Mouse (Mus musculus) neural tube, embryonic 14.5 days (tissue): ENCODE measurements around the gene Nle1. TPM values are rescaled to one million over a fixed set of nuclear protein-coding genes. Genes with fewer than 3 reads are reported as not detected.

Experiments
- ATAC-seq: fragments of 200-750 bp; cut with Nextera tagmentation; 2 replicates; pipeline ENCODE4 v1.8.0; 2017; ENCODE audit warnings: low read depth, mild to moderate bottlenecking, moderate TSS enrichment, moderate library complexity
- H3K27ac ChIP-seq: fragments of 300-500 bp; sonication (generic); 2 replicates; pipeline ENCODE4 v1.5.1; 2014; ENCODE audit warnings: low read depth, mild to moderate bottlenecking, control low read depth, low read length, moderate library complexity, mixed read lengths
- H3K27me3 ChIP-seq: fragments of 300-500 bp; sonication (generic); 2 replicates; pipeline ENCODE4 v1.6.1; 2014; ENCODE audit warnings: low read length; ENCODE audit not compliant: control insufficient read depth, insufficient read depth
- H3K36me3 ChIP-seq: fragments of 300-500 bp; sonication (generic); 2 replicates; pipeline ENCODE4 v1.6.1; 2014; ENCODE audit warnings: low read length, mixed read lengths; ENCODE audit not compliant: control insufficient read depth, insufficient read depth
- H3K4me1 ChIP-seq: fragments of 300-500 bp; sonication (generic); 2 replicates; pipeline ENCODE4 v1.6.1; 2014; ENCODE audit warnings: low read length; ENCODE audit not compliant: control insufficient read depth, insufficient read depth
- H3K4me2 ChIP-seq: fragments of 300-500 bp; sonication (generic); 2 replicates; pipeline ENCODE4 v1.6.1; 2014; ENCODE audit warnings: mild to moderate bottlenecking, low read depth, low read length, control low read depth
- H3K4me3 ChIP-seq: fragments of 300-500 bp; sonication (generic); 2 replicates; pipeline ENCODE4 v1.5.1; 2014; ENCODE audit warnings: low read depth, low read length, control low read depth, mixed read lengths
- H3K9ac ChIP-seq: fragments of 300-500 bp; sonication (generic); replicated peaks from 2 replicates; pipeline ENCODE4 v1.6.1; 2014; ENCODE audit warnings: low read depth, mild to moderate bottlenecking, control low read depth, low read length, mixed read lengths
- H3K9me3 ChIP-seq: fragments of 300-500 bp; sonication (generic); 2 replicates; pipeline ENCODE4 v1.6.1; 2016; ENCODE audit warnings: low read length; ENCODE audit not compliant: control insufficient read depth
- WGBS: fragments of 180-500 bp; shearing (Covaris S2); extraction: QIAGEN DNeasy Blood & Tissue Kit; methylation state at CpG from one replicate; pipeline ENCODE4 v1.1.7; 2014; 5-methylcytosine and 5-hydroxymethylcytosine counted together
- polyA plus RNA-seq: library from polyadenylated mRNA; unstranded; fragments of >200 nt; fragmentation: Nextera tagmentation; extraction: Ambion mirVana; gene quantifications from 2 replicates; pipeline ENCODE4 v1.2.1, GENCODE M21; 2014

Gene Nle1
- 21.6 and 24.7 TPM in 2 replicates for polyA plus RNA-seq

DNA sequence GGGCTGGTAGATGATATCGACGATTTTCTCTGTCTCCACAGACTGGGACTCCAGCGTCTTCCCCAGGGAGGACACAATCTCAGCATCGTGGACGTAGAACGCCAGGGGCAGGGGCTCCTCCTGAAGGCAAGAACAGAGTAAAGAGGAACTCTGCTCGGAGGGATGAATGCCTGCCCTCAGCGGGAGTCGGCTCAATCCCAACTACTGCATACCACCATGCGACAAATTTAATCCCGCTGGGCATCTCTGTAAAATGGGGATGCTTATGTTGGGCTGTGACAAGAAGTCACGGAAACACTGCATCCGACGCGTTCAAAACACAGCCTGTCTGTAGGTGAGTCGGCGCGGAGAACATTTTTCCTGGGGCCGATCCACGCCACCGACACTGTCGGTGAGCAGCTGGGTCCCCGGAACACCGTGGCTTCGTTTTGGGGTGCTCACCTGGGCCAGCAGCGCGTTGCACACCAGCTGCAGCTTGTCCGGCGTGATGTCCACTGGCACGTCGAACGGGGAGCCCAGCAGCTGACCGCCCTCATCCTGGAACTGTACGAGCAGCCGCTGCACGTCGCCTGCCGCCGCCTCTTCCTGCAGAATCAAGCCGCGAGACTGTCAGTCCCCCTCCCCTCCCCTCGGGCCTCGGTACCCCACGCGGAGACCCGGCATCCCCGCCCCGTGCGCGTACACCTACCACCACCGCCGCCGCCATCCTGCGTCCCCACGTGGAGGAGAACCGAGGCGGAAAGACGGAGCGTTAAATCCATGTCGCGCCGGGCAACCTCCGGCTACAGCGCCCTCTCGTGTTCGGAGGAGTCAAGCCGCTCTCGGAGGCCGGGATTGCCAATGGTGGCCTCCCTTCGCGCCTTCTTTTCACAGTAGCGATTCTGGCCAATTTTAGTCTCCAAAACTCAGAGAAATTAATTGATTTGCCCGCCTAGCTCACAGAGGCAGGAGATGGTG is at the start of gene Nle1:
TSS of gene Nle1 (minus strand) at position 761 of the 957 bp plus-strand sequence.
- H3K9ac ChIP-seq: peak within 1 kb of the TSS; percentile 74
- peaks cover 5% of the 10 kb centered on the region; the same call in 1 of the 2 replicates for H3K4me1 ChIP-seq
- H3K27me3 ChIP-seq: no peaks in the 10 kb centered on the region
- no peaks in the 10 kb centered on the region for H3K9me3 ChIP-seq
- WGBS: 2% methylated on average over 67 of the region's 73 CpGs
- peaks cover 21% of the 10 kb centered on the region for H3K36me3 ChIP-seq
- ATAC-seq: peak; percentile 89
- peak within 1 kb of the TSS; percentile 65 for H3K4me2 ChIP-seq
- H3K27ac ChIP-seq: 0 out of 2 replicates have a peak within 1 kb of the TSS, but pooled peaks have one; percentile 28
- H3K4me3 ChIP-seq: peak within 1 kb of the TSS; percentile 74

DNA sequence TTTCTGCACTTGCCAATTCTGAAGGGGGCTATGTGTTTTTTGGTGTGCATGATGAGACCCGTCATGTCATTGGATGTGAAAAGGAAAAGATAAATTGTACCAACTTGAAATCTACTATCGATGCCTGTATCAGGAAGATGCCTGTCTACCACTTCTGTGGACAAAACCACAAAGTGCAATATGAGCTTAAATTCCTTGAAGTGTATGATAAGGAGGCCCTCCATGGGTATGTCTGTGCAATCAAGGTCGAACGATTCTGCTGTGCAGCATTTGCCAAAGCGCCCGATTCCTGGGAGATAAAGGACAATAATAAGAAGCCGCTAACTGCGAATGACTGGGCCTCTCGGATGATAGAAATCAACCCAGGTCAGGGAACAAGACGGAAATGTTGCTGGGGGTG is 48.7 kb upstream of the Nle1 start:
- Histone ChIP-seq H3K27me3 (peaks cover 10% of the 10 kb centered on the region), H3K4me2 (no peak overlapping the region), H3K36me3 (no peaks in the 10 kb centered on the region), H3K9ac (no peak overlapping the region), H3K4me3 (no peak overlapping the region), H3K27ac (no peak overlapping the region), H3K9me3 (no peaks in the 10 kb centered on the region), H3K4me1 (no peaks in the 10 kb centered on the region)
- WGBS: 80% methylated on average over 10 of the region's 10 CpGs
- ATAC-seq: no peak

DNA sequence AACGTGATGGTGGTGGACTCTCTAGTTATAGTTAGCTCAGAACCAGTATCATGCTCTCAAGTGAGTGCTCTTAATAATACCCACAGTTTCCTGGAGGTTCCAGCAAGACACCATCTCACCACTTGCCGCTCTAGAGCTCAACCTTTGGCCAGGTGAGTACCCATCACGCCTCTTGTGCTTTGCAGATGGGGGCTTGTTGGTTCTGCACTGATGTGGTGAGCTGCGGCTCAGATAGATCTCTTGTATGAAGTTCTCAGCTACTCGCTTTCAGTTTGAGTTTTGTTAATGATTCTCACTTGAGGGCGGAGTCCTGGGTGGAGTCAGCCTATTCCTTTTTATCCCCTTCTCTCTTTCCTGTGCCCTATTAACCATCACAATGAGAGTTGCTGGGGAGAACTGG is 46.4 kb upstream of the Nle1 start:
- H3K4me1 ChIP-seq: no peaks in the 10 kb centered on the region
- H3K9me3 ChIP-seq: no peaks in the 10 kb centered on the region
- H3K27ac ChIP-seq: no peak overlapping the region
- H3K36me3 ChIP-seq: no peaks in the 10 kb centered on the region
- no peak overlapping the region for H3K4me2 ChIP-seq
- no peak for ATAC-seq
- 79% methylated on average over 6 of the region's 6 CpGs for WGBS
- no peak overlapping the region for H3K9ac ChIP-seq
- H3K4me3 ChIP-seq: no peak overlapping the region
- peaks cover 18% of the 10 kb centered on the region for H3K27me3 ChIP-seq

DNA sequence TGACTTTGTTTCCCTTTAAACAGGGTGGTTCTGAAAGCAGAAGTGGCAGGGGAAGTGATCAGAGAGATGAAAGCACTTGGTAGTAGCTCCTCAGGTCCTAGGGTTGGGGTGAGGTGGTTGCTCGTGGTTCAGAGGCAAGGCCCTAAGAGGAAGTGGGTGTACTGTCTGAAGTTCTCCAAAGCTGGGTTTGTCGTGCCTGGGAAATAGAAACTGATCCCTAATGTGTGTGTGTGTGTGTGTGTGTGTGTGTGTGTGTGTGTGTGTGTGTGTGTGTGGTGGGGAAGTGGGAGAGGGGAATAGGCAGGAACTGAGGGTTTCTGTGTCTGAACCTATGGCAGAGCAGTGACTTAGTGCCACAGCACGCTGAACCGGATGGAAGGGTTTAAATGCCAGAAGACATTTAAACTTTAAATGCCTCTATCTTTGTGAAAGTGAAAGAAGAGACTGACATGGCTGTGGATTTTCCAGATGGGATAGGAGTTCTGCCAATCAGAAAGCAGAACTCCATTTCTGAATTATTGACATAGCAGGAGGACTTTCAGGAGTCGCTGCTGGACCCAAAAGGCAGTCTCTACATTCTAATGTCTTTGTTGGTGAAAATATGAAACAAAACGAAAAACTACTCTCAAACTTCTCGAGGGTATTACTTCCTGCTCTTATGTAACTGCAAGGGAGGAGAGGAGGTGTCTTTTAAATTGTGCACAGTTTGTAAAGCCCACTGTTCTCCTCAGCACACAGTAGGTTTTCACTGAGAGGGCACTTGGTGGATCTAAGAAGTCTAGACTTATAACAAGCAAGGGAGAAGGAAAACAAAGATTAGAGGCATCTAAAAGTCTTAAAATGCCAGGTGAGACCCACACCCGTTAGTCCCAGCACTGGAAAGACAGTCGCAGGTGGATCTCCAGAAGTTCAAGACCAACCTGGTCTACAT is 44.7 kb upstream of the Nle1 start:
- H3K36me3 ChIP-seq: no peaks in the 10 kb centered on the region
- 69% methylated on average over 9 of the region's 9 CpGs for WGBS
- H3K4me1 ChIP-seq: no peaks in the 10 kb centered on the region
- no peak overlapping the region for H3K9ac ChIP-seq
- no peaks in the 10 kb centered on the region for H3K9me3 ChIP-seq
- no peak for ATAC-seq
- no peak overlapping the region for H3K4me2 ChIP-seq
- H3K4me3 ChIP-seq: no peak overlapping the region
- no peak overlapping the region for H3K27ac ChIP-seq
- H3K27me3 ChIP-seq: peaks cover 18% of the 10 kb centered on the region

DNA sequence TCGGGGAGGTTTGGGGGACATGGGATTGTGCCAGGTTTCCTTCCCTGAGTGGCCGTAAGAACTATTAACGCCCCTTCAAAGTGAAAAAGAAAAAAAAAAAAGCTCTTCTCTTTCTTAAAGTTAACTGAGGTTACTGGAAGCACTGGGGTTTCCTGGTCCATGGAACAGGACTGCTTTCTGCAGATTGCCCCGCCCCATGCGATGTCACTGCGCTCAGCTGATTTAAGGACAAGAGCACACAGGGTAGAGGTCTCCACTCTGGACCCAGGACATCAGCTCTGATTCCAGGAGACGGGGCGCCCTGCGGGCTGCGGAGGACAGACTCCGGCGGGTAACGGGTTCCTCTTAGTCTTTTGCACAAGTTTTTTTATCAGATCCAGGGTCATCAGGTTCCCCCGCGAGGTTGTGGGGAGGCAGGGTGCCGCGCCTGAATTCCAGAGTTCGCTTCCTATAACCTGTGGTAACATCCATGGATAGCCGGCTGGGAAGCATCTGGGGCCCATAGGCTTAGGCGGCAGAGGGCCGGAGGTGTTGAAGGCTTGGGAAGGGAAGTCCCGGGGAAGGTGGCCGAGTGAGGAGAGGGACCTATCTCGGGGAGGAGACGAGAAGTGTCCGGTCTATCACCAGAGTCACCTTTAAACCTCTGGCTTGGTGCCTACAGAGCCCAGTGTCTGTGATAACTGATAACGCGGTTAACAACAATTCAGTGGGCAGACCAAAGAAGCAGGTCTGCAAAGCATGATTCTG is 43.8 kb upstream of the Nle1 start:
- Histone ChIP-seq H3K4me2 (no peak overlapping the region), H3K9me3 (no peaks in the 10 kb centered on the region), H3K27ac (no peak overlapping the region), H3K27me3 (peaks cover 18% of the 10 kb centered on the region), H3K36me3 (no peaks in the 10 kb centered on the region), H3K9ac (no peak overlapping the region; the same call in 1 of the 2 replicates), H3K4me3 (no peak overlapping the region), H3K4me1 (no peaks in the 10 kb centered on the region)
- WGBS: 11% methylated on average over 28 of the region's 28 CpGs
- no peak for ATAC-seq

DNA sequence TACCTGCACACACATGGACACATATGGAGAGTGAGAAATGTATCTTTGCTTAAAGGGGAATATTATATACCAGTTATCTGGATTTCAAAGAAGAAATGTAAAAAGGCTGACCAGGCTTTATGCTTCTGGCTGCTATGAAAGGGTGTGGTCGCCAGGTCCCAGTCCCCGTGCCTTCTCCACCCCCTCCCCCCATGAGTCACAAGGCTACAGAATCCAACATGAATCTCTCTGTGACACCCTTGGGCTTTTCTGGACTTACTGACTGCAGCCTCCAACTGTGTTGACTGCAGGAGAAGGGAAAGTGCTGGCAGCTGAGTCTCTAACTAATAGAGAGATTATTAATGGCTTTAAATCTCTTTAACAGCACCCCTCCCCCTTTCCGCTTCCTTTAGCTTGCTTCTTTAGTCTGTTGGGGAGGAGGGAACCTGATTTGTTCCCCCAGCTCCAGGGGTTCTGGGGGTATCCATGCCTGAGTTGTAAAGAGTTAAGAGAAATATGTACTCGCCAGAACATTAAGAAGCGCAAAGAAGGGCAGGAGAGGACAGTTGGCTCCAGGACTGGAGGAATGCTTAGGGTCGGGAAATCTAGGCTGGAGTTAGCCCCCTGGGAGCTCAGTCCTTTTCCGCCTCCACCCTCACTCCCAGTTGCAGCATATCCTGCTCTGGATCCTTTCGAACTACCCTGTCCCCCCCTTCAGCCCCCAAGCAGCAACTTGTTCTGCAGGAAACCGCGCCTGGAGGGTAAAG is 42.7 kb upstream of the Nle1 start, which contains the start of gene Slfn5:
TSS of gene Slfn5 (plus strand) at position 614 of the 746 bp plus-strand sequence.
- WGBS: 8% methylated on average over 10 of the region's 10 CpGs
- Histone ChIP-seq H3K4me3 (no peak within 1 kb of the TSS), H3K27ac (no peak within 1 kb of the TSS), H3K36me3 (no peaks in the 10 kb centered on the region), H3K9me3 (no peaks in the 10 kb centered on the region), H3K9ac (no peak within 1 kb of the TSS; the same call in 1 of the 2 replicates), H3K4me1 (no peaks in the 10 kb centered on the region), H3K4me2 (no peak within 1 kb of the TSS), H3K27me3 (peaks cover 18% of the 10 kb centered on the region)
- no peak for ATAC-seq

DNA sequence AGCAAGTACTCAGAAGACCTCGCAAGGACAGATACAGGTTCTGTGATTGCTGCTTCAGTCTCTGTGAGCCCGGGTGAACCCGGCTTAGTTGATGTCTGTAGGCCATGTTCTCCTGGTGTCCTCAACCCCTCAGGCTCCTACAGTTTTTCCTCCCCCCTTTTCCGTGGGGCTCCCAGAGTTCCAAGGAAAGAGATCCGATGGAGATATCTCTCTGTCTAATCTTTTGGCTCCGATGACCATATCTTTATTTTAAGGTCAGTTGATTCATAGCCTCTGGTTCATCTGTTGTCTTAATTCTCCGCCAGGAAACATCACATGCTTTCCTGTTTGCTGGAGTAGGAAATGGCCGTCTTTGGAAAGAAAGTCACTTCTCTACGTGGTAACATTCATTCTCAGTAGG is 40.8 kb upstream of the Nle1 start:
- 87% methylated on average over 9 of the region's 9 CpGs for WGBS
- ATAC-seq: no peak
- Histone ChIP-seq H3K4me3 (no peak overlapping the region), H3K4me2 (no peak overlapping the region), H3K4me1 (no peaks in the 10 kb centered on the region), H3K27ac (no peak overlapping the region), H3K36me3 (no peaks in the 10 kb centered on the region), H3K27me3 (peaks cover 18% of the 10 kb centered on the region), H3K9me3 (no peaks in the 10 kb centered on the region), H3K9ac (no peak overlapping the region)

DNA sequence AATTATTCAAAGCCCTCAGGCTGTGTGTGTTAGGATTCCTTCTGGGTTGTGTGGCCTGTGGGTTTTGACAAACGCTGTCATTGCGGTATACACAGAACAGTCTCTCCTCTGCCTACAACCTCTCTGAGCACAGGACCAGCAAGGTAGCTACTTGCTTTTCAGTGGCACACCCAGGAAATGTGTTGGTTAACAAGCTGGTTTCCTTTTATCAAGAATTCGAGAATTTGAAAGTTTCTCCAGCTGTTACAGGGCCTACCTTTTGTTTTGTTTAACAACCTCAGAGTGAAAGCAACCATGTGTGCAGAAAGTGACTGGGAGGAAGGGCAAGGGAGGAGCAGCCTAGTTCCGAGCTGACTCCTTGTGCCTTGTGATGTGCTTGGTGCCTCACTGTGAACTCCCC is 39.2 kb upstream of the Nle1 start:
- Histone ChIP-seq H3K27ac (no peak overlapping the region), H3K4me1 (no peaks in the 10 kb centered on the region), H3K27me3 (peaks cover 14% of the 10 kb centered on the region), H3K9me3 (no peaks in the 10 kb centered on the region), H3K4me2 (no peak overlapping the region), H3K36me3 (no peaks in the 10 kb centered on the region), H3K9ac (no peak overlapping the region), H3K4me3 (no peak overlapping the region)
- WGBS: 48% methylated on average over 4 of the region's 4 CpGs
- ATAC-seq: no peak
